Mouse (Mus musculus) layer of hippocampus, adult 18-20 months (tissue): Measurements from ENCODE around the gene Col4a2. TPM values are rescaled to one million over a fixed set of nuclear protein-coding genes. Genes with fewer than 3 reads are reported as not detected.

Experiments
- DNase-seq, 2 experiments: peaks; one replicate each; pipeline ENCODE4 v3.0.0; 2022; ENCODE audit warnings: low spot score in 2 of 2
- total RNA-seq, 2 experiments: library from RNA; stranded (reverse); gene quantifications; 2 replicates each; pipeline ENCODE4 v1.2.3; 2021

Col4a2 gene
- total RNA-seq, 2 experiments from 2014 or later: 39.6 to 42.9 TPM

- no peak for DNase-seq
These were observed 16.2 kb upstream of the Col4a2 start for GRCm38 (mm10) chr8:11296282-11296943.

GRCm38 (mm10) chr8:11297141-11297838, 15.3 kb upstream of the Col4a2 start:
- DNase-seq: no peak

- DNase-seq: no peak
These were observed 13.9 kb upstream of the Col4a2 start for GRCm38 (mm10) chr8:11298531-11299316.

GRCm38 (mm10) chr8:11299317-11299602, 13.3 kb upstream of the Col4a2 start:
- no peak for DNase-seq

DNA sequence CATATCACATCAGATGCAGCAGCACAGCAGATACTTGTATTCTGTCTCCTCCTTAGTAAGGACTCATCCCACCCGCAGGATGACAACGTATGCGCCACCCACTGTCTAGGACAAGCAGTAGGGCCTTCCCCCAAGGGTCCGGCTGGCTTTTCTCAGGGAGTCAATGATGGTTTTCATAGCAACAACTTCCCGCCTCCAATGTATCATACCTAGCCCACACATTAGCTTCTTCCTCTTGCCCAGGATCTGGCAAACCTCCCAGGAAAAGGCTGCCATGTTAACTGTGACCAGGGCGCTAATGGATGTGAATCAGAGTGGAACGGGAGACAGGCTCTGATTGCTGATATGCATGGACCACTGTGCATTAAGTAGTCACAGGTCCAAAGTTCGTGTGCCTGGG, 12.2 kb upstream of the Col4a2 start:
- no peak for DNase-seq

GRCm38 (mm10) chr8:11304027-11304601, 8.5 kb upstream of the Col4a2 start:
- DNase-seq: no peak

GRCm38 (mm10) chr8:11305539-11305938, 7.1 kb upstream of the Col4a2 start:
- DNase-seq: no peak

DNA sequence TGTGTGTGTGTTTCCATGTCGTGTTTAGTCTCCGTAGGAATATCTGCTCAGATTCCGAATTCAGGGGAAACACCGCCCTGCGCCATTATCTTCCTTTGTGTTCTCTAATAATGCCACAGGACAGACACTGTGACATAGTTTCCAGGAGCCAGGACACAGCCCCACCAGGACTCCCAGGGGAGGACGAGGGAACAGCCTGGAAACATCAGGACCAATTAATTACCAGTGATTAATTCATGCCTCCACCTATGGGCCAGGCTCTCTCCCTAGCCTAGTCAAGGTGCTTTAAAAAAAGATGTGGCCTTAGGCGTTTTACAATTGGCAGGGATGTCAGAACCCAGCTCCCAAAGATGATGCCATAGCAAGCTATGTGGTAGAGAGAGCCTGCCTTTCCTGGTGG, 5.2 kb upstream of the Col4a2 start:
- DNase-seq: no peak

DNA sequence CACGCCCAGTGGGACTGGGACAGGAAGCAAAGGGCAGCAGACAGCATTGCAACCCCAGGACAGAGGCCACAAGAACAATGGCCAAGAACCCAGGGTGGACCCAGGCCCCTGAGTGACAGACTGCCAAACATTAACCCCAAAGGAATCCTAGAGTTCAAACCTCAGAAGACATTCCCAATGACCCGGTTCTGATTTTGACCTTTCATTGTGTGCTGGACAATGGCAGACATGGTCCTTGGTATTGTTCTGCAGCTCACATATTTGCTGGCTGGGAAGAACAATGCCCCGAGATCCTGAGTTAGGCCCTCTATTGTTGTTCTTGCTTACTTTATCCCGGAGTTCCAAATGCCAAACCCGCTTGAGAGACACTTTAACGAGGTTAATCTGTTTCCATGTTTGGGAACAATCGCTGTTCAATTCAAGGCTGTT, 4.0 kb upstream of the Col4a2 start:
- no peak for DNase-seq

DNA sequence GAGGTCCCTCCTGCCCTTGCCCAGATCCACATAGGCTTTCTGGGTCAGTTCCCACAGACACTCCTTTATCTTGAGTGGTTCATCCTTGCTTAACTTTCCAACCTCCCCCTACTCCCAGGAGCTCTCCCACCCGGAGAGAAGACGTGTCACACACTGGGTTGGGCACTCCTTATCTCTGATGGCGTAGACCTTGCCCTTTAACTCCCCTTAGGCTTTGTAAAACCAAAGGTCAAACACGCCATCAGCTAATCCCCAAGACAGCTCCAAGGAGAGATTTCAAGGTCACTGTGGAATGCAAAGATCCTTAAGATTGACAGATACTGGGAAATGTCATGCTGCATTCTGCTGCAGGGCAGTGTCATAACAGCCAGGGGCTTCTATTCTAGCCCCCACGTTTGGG, 3.4 kb upstream of the Col4a2 start:
- DNase-seq: no peak

GRCm38 (mm10) chr8:11310049-11310448, 2.6 kb upstream of the Col4a2 start:
- no peak for DNase-seq

DNA sequence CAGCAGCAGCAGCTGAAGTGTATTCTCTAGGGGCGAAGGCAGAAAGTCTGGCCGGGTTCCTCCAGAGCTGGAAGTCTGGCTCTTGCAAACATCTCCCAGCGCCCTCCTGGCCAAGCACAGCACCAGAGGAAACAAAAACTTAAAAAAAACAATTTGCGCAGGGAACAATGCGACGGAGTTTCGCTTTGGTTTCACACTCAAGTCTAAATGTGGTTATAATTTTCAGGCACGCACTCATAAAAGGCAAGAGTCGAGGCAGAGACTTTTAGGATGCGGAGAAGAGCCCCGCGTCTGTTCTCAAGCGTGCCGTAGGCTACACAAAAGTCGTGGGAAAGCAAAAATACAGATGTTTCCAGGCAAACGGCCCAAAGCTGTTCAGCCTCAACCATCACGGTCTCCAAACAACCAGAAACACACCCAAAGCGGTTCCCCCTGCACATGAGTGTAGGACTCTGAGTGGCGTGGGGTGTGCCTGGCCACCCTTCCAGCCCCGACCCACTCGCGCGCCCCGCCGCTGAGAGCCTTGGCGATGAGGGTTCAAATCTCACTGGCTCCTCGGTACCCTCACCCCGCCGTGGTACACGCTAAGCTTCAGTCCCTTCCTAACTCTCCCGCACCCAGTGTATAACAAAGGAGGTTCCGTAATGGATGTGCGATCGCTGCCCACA, 790 bp upstream of the Col4a2 start:
- peak in 1 of 2 experiments; percentile 25 for DNase-seq

- DNase-seq: peak in 1 of 2 experiments; percentile 34
These were observed 839 bp downstream of the Col4a2 start for GRCm38 (mm10) chr8:11313176-11314111.

DNA sequence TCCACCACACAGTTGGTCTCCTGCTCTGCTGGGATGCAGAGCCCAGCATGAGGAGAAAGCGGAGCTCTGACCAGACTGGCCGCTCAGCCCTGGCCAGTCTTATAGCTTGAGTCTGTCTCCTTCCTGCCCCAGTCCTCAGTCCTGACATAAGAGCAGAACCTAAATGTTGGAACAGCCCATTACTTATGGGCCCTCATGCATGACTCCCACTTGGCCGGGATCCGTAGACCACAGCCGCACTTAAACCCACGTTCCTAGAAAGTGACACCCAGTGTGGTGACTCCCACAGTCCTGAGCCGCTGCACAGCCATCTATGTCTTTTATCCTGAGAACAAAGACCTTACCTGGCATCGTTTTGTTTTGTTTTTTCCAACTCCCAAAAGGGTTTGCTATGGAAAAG, 2.0 kb downstream of the Col4a2 start:
- no peak for DNase-seq

DNA sequence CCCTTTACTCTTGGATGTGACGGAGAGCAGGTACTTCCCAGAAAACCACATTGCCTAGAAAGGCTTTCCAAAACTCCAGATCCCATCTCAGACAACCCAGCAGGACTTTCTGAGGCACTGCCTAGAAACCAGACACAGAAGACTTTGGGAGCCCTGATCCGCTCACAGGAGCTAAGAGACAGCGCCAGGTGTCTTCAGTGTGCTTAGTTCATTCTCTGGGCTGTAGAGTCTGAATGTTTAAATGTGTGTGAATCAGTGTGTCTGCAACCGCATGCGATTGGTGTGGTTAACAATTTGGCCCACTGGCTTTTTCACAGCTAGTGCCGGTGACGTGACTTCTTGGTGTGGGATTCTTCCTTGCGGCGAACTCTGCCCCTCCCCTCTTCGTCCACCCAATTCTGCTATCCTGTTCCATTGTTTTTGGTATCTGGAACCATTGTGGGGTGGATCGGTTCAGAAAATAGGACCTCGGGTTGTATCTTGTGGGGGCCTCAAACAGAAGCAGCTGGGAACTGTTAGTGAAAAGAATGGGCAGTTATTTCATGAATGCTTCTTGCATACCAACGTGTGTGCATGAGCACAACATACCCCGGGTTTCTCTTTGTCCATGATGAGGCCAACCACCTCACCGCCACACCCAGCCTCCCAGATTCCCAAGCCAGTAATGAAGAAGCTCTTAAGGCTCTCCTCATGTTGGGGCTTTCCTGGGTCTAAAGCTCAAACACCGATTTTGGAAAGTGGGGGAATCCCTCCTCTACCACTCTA, 2.8 kb downstream of the Col4a2 start:
- DNase-seq: no peak

DNA sequence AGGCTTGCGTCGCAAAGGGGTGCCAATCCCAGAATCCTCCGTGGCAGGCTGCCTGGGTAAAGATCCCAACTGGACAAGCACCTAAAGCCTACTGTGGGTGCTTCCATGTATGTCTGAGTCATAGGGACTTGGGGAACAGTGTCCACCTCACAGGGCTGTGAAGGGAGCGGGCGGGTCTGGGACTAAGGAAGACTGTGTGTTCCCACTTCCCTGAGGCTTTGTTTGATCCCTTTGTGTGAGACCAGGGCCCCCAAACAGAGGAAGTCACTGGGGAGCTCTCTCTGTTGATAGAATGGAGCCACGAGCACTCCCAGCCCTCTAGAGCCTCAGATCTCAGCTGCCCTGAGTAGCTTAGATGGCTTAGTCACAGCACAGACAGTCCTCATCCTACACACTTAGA, 3.5 kb downstream of the Col4a2 start:
- DNase-seq: no peak

- no peak for DNase-seq
These were observed 6.8 kb downstream of the Col4a2 start for GRCm38 (mm10) chr8:11319405-11319804.

- DNase-seq: no peak
These were observed 9.2 kb downstream of the Col4a2 start for GRCm38 (mm10) chr8:11321841-11322240.

DNA sequence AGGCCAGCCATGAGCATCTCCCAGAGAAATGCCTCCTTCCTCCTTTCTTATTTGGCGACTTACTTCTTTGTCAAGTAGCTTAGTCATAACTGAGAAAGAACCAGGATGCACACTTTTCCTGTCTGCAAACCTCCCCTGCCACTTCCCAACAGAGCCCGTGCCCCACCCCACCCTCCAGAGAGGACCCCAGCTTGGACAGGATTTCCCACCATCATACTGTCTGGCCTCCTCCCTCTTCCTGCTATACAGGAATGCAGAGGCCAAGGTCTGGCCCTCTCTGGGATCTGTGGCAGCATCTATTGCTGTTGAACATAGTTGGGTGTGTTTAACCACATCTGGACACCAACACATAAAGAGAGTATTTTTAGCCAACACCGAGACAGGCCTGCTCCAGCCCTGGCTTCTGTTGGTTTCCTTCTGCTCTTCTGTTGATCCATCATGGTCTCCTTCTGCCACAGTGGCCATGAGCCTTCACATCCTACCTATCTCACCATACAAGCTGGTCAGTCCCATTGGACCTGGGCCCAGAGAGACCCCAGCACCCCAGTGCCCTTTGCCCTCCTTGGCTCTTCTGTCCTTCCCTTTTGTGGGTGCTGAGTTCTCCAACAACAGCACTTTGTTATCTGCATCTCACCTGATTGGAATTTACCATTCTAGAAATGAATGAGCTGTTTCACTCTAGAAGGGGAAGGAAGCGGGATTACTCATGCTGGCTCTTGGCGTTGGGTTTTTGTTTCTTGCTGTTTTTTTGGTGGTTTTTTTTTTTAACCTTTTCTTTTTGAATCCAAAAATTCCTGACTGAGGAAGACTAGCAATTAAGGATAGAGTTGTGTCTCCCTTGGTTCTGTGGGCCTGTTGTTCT, 10.3 kb downstream of the Col4a2 start:
- no peak for DNase-seq
